Mouse (Mus musculus): ENCODE data around the gene Lrrk1. TPM values are rescaled to one million over a fixed set of nuclear protein-coding genes. Genes with fewer than 3 reads are reported as not detected.

The Lrrk1 gene
- total and polyA plus RNA-seq, 3 experiments, result 5.0 to 16.9 (median 13.6) TPM

DNA sequence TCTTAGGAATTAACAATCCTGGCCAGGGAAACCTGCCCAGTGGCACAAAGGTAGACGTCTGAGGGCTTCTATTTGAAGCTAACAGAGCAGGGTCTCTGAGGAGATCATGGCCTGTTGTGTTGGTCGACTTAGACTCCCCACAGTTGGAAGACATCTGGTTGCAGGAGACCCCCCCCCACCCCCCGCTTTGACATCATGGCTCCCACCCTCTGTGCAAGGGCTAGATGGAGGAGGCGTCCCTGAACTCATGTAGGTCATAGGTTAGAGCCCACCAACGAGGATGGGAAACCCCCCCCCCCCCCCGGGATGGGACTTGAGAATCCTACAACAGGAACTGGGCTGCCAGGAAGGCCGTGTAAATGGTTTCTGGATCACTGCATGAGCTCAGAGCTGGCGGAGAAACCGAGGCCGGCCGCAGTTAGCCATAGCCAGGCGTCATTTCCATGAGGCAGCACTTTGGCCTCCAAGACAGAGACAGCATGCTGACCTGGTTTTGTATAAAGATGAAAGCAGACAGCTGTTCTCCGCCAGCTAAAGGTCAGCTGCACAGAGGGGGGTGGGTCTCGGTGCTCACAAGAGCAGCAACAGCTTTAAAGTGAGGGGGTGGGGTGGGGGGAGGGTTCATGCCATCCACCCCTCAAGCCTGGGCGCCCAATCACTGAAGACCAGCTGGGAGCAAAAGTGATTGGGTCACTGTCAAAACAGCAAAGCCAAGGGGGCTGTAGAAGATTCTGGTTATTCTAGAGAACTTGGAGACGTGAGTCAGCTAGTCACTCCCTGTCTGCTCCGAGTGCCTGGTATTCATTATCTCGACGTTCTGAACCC is 95.4 kb downstream of the Lrrk1 start:
- no peak overlapping the region for H3K4me3 ChIP-seq (replicated peaks in 1 of 3; ENCODE audit: low read depth in 2 of 3, low read length in 2 of 3, poor library complexity in 1 of 3)
- dilution Hi-C loops (cut with MboI; ENCODE audit: extremely low pct_ligation_motif_present, extremely low pct_unique_long_range_greater_than_20kb, low sequenced_read_pairs) (no loop called here), in situ Hi-C loops (cut with MboI; ENCODE audit: low pct_ligation_motif_present, low pct_unique_long_range_greater_than_20kb, low sequenced_read_pairs) (no loop called here)
- H3K79me2 ChIP-seq (replicated peaks; ENCODE audit: control insufficient read depth, extremely low read depth, insufficient read depth, poor library complexity, severe bottlenecking), result no peaks in the 10 kb centered on the region
- TF ChIP-seq E2F4 (IDR thresholded peaks at IDR 0.05; ENCODE audit: insufficient replicate concordance, low read depth, low read length) (no peak), NRF1 (IDR thresholded peaks at IDR 0.05; ENCODE audit: low read depth, low read length) (no peak), TBP (conservative IDR thresholded peaks at IDR 0.05; ENCODE audit: low read depth, low read length) (no peak), GABPA (IDR thresholded peaks at IDR 0.05; ENCODE audit: insufficient replicate concordance, low read depth, low read length) (no peak), ELF1 (IDR thresholded peaks at IDR 0.05; ENCODE audit: low read depth, low read length) (no peak), HCFC1 (IDR thresholded peaks at IDR 0.05; ENCODE audit: low read depth, low read length) (no peak)
- no peaks in the 10 kb centered on the region for H3K4me1 ChIP-seq (ENCODE audit: control insufficient read depth in 1 of 2, insufficient read depth in 2 of 2)
- no peak for DNase-seq (ENCODE audit: extremely low read depth)
- no peaks in the 10 kb centered on the region for H3K27me3 ChIP-seq (replicated peaks)
- no peak overlapping the region for H3K9ac ChIP-seq (ENCODE audit: insufficient read depth, low read depth)
- H3K4me2 ChIP-seq (ENCODE audit: insufficient read depth, low read depth, poor library complexity, severe bottlenecking), result no peak overlapping the region
- no peak overlapping the region for H3K27ac ChIP-seq (ENCODE audit: insufficient read depth, low read depth)
- no peaks in the 10 kb centered on the region for H3K9me3 ChIP-seq (replicated peaks; ENCODE audit: low read length)
- peaks cover 76 to 92% of the 10 kb centered on the region in 2 experiments for H3K36me3 ChIP-seq (replicated peaks in 1 of 2; ENCODE audit: control insufficient read depth in 1 of 2, insufficient read depth in 1 of 2, low read length in 1 of 2)

DNA sequence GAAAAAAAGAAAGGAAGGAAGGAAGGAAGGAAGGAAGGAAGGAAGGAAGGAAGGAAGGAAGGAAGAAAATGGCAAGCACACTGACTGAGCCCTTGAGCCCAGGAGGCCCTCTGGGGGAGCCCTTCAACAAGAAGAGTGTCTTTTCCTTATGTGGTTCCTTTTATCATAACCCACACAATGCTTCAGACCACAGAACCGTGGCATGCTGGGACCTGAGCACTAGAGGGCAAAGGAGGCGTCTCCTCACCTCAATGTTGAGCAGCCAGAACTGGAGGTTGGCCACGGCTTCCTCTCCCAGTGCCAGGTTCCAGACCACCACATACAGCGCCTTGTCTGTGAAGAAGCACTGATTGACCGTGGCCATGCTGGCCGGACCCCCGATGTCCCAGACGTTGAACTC is 96.1 kb downstream of the Lrrk1 start:
- no peak for DNase-seq (ENCODE audit: extremely low read depth)

More for the DNA sequence above, 96.1 kb downstream of the Lrrk1 start:
- no peaks in the 10 kb centered on the region for H3K9me3 ChIP-seq (replicated peaks; ENCODE audit: low read length)
- no peak overlapping the region for H3K9ac ChIP-seq (ENCODE audit: insufficient read depth, low read depth)
- peaks cover 78 to 92% of the 10 kb centered on the region in 2 experiments for H3K36me3 ChIP-seq (replicated peaks in 1 of 2; ENCODE audit: control insufficient read depth in 1 of 2, insufficient read depth in 1 of 2, low read length in 1 of 2)
- no peaks in the 10 kb centered on the region for H3K27me3 ChIP-seq (replicated peaks)
- H3K4me1 ChIP-seq (ENCODE audit: control insufficient read depth in 1 of 2, insufficient read depth in 2 of 2), result no peaks in the 10 kb centered on the region
- TF ChIP-seq ZMIZ1 (IDR thresholded peaks at IDR 0.05; ENCODE audit: low read depth, low read length) (no peak), UBTF (IDR thresholded peaks at IDR 0.05; ENCODE audit: low read depth, low read length) (no peak), CHD2 (IDR thresholded peaks at IDR 0.05; ENCODE audit: low read length) (no peak), SIN3A (IDR thresholded peaks at IDR 0.05; ENCODE audit: low read length) (no peak), JUND (conservative IDR thresholded peaks at IDR 0.05; ENCODE audit: low read depth, low read length) (no peak), KAT2A (IDR thresholded peaks at IDR 0.05; ENCODE audit: insufficient replicate concordance, low read length) (no peak), MAX (IDR thresholded peaks at IDR 0.05; ENCODE audit: low read length) (no peak), IRF4 (IDR thresholded peaks at IDR 0.05; ENCODE audit: low read depth, low read length) (no peak), RCOR1 (conservative IDR thresholded peaks at IDR 0.05; ENCODE audit: low read depth, low read length) (no peak), JUN (IDR thresholded peaks at IDR 0.05; ENCODE audit: insufficient read depth, low read depth, low read length) (no peak), TCF12 (IDR thresholded peaks at IDR 0.05; ENCODE audit: low read depth, low read length) (no peak), MAFK (IDR thresholded peaks at IDR 0.05; ENCODE audit: insufficient replicate concordance, low read length) (no peak), CTCF (conservative IDR thresholded peaks at IDR 0.05 in 1 of 2, IDR thresholded peaks at IDR 0.05 in 1 of 2; ENCODE audit: low read depth in 2 of 2, low read length in 2 of 2) (no peak), TBP (conservative IDR thresholded peaks at IDR 0.05; ENCODE audit: low read depth, low read length) (no peak), NELFE (IDR thresholded peaks at IDR 0.05; ENCODE audit: low read depth, low read length) (no peak), POLR2A (IDR thresholded peaks at IDR 0.05; ENCODE audit: low read depth, low read length) (no peak), ZC3H11A (IDR thresholded peaks at IDR 0.05; ENCODE audit: low read depth, low read length) (no peak), ETS1 (conservative IDR thresholded peaks at IDR 0.05; ENCODE audit: low read depth, low read length) (no peak), MYC (IDR thresholded peaks at IDR 0.05; ENCODE audit: low read depth, low read length) (no peak), USF1 (IDR thresholded peaks at IDR 0.05; ENCODE audit: low read depth, low read length) (no peak)
- H3K4me3 ChIP-seq (replicated peaks in 1 of 3; ENCODE audit: low read depth in 2 of 3, low read length in 2 of 3, poor library complexity in 1 of 3), result no peak overlapping the region
- H3K27ac ChIP-seq (ENCODE audit: insufficient read depth, low read depth), result no peak overlapping the region
- dilution Hi-C loops (cut with MboI; ENCODE audit: extremely low pct_ligation_motif_present, extremely low pct_unique_long_range_greater_than_20kb, low sequenced_read_pairs) (no loop called here), in situ Hi-C loops (cut with MboI; ENCODE audit: low pct_ligation_motif_present, low pct_unique_long_range_greater_than_20kb, low sequenced_read_pairs) (no loop called here)
- no peak overlapping the region for H3K4me2 ChIP-seq (ENCODE audit: insufficient read depth, low read depth, poor library complexity, severe bottlenecking)
- no peaks in the 10 kb centered on the region for H3K79me2 ChIP-seq (replicated peaks; ENCODE audit: control insufficient read depth, extremely low read depth, insufficient read depth, poor library complexity, severe bottlenecking)

Measured in CH12.LX (cell line).